Mouse (Mus musculus): ENCODE data around the gene Cmss1. TPM values are rescaled to one million over a fixed set of nuclear protein-coding genes. Genes with fewer than 3 reads are reported as not detected.

The Cmss1 gene
- polyA plus RNA-seq, 2 experiments = 6.0 to 23.0 TPM

- TF ChIP-seq EP300 (IDR thresholded peaks at IDR 0.05; ENCODE audit: low read depth) (no peak), CTCF (IDR thresholded peaks at IDR 0.05; ENCODE audit: low read depth) (no peak)
- WGBS (ENCODE audit: insufficient replicate concordance) = 66% methylated on average over 5 of the region's 5 CpGs
- Histone ChIP-seq H3K27ac (no peak overlapping the region), H3K4me3 (ENCODE audit: insufficient read depth in 1 of 2, low read depth in 2 of 2, low read length in 2 of 2) (no peak overlapping the region), H3K9me3 (ENCODE audit: control insufficient read depth, low read length) (no peaks in the 10 kb centered on the region), H3K27me3 (ENCODE audit: control insufficient read depth, insufficient read depth, low read length) (no peaks in the 10 kb centered on the region), H3K36me3 (replicated peaks; ENCODE audit: control insufficient read depth, insufficient read depth, low read depth) (no peaks in the 10 kb centered on the region), H3K4me2 (ENCODE audit: low read depth) (no peak overlapping the region), H3K9ac (replicated peaks) (no peak overlapping the region), H3K4me1 (replicated peaks; ENCODE audit: control insufficient read depth in 2 of 2, insufficient read depth in 2 of 2, low read length in 1 of 2) (no peaks in the 10 kb centered on the region)
- no peak for ATAC-seq (ENCODE audit: insufficient read depth)
- DNase-seq (ENCODE audit: low read depth in 3 of 3, low spot score in 3 of 3) = no peak
Observed at GRCm38 (mm10) chr16:57403825-57404224, 202.8 kb downstream of the Cmss1 start.

DNA sequence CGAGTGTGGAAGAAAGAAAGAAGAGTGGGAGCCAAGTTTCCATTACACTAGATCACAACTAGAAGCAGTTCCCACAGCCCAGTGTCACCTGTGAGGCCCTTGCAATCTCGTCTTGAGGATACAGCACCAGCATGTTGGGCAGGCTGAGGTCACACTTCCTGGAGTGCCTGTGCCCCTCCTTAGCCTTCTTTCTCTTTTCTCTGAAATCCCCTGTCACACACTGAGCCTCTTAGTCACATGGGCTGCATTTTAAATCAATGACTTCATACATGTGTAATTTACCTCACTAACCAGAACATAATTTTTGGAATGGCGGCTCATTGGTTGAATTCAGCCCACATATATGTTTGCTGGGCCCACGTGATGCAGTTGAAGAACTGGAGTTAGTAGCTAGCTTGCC, 203.8 kb downstream of the Cmss1 start:
- Histone ChIP-seq H3K27me3 (ENCODE audit: control insufficient read depth, insufficient read depth, low read length) (no peaks in the 10 kb centered on the region), H3K4me3 (ENCODE audit: insufficient read depth in 1 of 2, low read depth in 2 of 2, low read length in 2 of 2) (no peak overlapping the region), H3K9me3 (ENCODE audit: control insufficient read depth, low read length) (no peaks in the 10 kb centered on the region), H3K27ac (no peak overlapping the region), H3K4me2 (ENCODE audit: low read depth) (no peak overlapping the region), H3K9ac (replicated peaks) (no peak overlapping the region), H3K36me3 (replicated peaks; ENCODE audit: control insufficient read depth, insufficient read depth, low read depth) (no peaks in the 10 kb centered on the region), H3K4me1 (replicated peaks; ENCODE audit: control insufficient read depth in 2 of 2, insufficient read depth in 2 of 2, low read length in 1 of 2) (no peaks in the 10 kb centered on the region)
- ATAC-seq (ENCODE audit: insufficient read depth) = no peak
- no peak for DNase-seq (ENCODE audit: low read depth in 3 of 3, low spot score in 3 of 3)
- TF ChIP-seq EP300 (IDR thresholded peaks at IDR 0.05; ENCODE audit: low read depth) (no peak), CTCF (IDR thresholded peaks at IDR 0.05; ENCODE audit: low read depth) (no peak)
- 58% methylated on average over 4 of the region's 4 CpGs for WGBS (ENCODE audit: insufficient replicate concordance)

DNA sequence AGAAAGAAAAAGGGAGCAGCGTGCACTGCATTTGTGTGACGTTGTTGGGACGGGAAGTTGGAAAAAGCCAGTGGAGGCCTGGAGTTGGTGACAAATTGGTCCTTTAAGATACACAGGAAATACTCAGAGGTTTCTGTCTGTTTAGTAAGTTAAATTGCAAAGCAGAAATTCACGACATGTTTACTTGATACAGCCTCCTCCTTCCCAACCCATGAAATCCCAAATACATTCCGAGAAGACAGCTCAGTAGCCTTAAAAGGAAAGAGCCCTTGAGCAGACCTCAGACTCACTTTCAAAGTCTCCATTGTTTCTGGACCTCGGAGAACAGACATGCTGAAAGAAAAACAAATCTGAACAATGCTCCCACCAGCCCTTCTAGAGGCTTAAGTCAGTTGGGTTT, 205.0 kb downstream of the Cmss1 start:
- H3K9ac ChIP-seq (replicated peaks) = no peak overlapping the region
- no peaks in the 10 kb centered on the region for H3K4me1 ChIP-seq (replicated peaks; ENCODE audit: control insufficient read depth in 2 of 2, insufficient read depth in 2 of 2, low read length in 1 of 2)
- no peaks in the 10 kb centered on the region for H3K27me3 ChIP-seq (ENCODE audit: control insufficient read depth, insufficient read depth, low read length)
- H3K4me2 ChIP-seq (ENCODE audit: low read depth) = no peak overlapping the region
- WGBS (ENCODE audit: insufficient replicate concordance) = 54% methylated on average over 6 of the region's 6 CpGs
- no peak for TF ChIP-seq EP300 (IDR thresholded peaks at IDR 0.05; ENCODE audit: low read depth)
- no peak for TF ChIP-seq CTCF (IDR thresholded peaks at IDR 0.05; ENCODE audit: low read depth)
- DNase-seq (ENCODE audit: low read depth in 3 of 3, low spot score in 3 of 3) = no peak
- no peak overlapping the region for H3K4me3 ChIP-seq (ENCODE audit: insufficient read depth in 1 of 2, low read depth in 2 of 2, low read length in 2 of 2)
- H3K36me3 ChIP-seq (replicated peaks; ENCODE audit: control insufficient read depth, insufficient read depth, low read depth) = no peaks in the 10 kb centered on the region
- no peak for ATAC-seq (ENCODE audit: insufficient read depth)
- no peaks in the 10 kb centered on the region for H3K9me3 ChIP-seq (ENCODE audit: control insufficient read depth, low read length)
- H3K27ac ChIP-seq = no peak overlapping the region

DNA sequence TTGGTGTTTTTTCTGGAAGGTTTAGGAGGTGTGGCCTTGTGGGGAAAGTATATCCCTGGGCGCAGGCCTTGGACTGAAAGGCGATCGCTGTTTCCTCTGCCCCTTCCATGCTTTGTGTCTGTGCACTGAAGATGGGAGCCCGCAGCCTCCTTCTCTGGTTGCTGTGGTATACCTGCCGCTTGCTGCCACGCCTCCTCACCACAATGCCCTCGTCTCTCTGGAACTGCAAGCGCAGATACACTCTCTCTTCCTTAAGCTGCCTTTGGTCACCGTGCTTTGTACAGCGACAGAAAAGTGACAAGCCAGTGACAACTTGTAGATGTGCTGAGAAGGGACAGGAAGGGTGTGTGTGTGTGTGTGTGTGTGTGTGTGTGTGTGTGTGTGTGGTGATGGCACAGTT, 207.1 kb downstream of the Cmss1 start:
- Histone ChIP-seq H3K4me3 (ENCODE audit: insufficient read depth in 1 of 2, low read depth in 2 of 2, low read length in 2 of 2) (no peak overlapping the region), H3K9me3 (ENCODE audit: control insufficient read depth, low read length) (no peaks in the 10 kb centered on the region), H3K36me3 (replicated peaks; ENCODE audit: control insufficient read depth, insufficient read depth, low read depth) (no peaks in the 10 kb centered on the region), H3K27ac (no peak overlapping the region), H3K27me3 (ENCODE audit: control insufficient read depth, insufficient read depth, low read length) (no peaks in the 10 kb centered on the region), H3K4me2 (ENCODE audit: low read depth) (no peak overlapping the region), H3K9ac (replicated peaks) (no peak overlapping the region), H3K4me1 (replicated peaks; ENCODE audit: control insufficient read depth in 2 of 2, insufficient read depth in 2 of 2, low read length in 1 of 2) (no peaks in the 10 kb centered on the region)
- ATAC-seq (ENCODE audit: insufficient read depth) (no peak), DNase-seq (ENCODE audit: low read depth in 3 of 3, low spot score in 3 of 3) (no peak)
- TF ChIP-seq EP300 (IDR thresholded peaks at IDR 0.05; ENCODE audit: low read depth) = no peak
- no peak for TF ChIP-seq CTCF (IDR thresholded peaks at IDR 0.05; ENCODE audit: low read depth)
- WGBS (ENCODE audit: insufficient replicate concordance) = 52% methylated on average over 10 of the region's 10 CpGs

DNA sequence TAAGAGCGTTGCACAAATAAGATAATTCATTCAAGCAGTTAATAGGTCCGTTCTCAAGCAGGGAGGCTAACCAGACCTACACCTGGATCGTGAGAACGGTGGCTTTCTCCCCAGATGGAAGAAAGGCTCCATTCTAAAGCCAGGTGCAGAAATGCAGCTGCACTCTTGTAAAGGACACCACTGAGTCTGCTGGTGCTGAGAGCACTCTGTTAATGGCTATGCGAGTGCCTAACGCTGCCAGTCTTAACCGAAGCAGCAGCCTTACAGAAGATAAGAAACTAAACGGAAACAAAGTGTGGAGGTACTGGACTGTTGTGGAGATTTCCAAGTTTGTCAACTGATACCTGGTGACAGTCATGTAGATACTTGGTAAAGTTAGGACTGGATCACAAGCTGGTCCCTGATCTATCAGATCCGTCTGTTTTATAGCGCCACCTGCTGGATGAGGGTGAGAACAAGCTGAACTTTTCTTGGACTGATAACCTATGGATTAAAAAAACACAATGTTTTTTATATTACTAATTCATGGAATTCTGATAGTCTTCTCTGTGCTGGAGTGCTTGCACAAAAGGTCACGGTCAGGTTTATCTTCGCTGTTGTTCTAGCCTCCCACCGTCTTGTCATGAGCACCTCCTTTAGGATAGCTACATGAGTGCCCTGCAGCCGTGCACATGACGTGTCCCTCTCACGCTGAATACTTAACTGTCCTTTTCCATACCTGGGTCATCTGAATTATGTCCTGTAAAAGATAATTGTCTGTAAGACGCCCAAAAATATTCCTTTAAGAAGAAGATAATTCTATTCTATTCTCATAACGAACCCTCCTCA, 208.1 kb downstream of the Cmss1 start:
- Histone ChIP-seq H3K9ac (replicated peaks) (no peak overlapping the region), H3K36me3 (replicated peaks; ENCODE audit: control insufficient read depth, insufficient read depth, low read depth) (no peaks in the 10 kb centered on the region), H3K4me1 (replicated peaks; ENCODE audit: control insufficient read depth in 2 of 2, insufficient read depth in 2 of 2, low read length in 1 of 2) (no peaks in the 10 kb centered on the region), H3K4me2 (ENCODE audit: low read depth) (no peak overlapping the region), H3K9me3 (ENCODE audit: control insufficient read depth, low read length) (no peaks in the 10 kb centered on the region), H3K27me3 (ENCODE audit: control insufficient read depth, insufficient read depth, low read length) (no peaks in the 10 kb centered on the region), H3K27ac (no peak overlapping the region), H3K4me3 (ENCODE audit: insufficient read depth in 1 of 2, low read depth in 2 of 2, low read length in 2 of 2) (no peak overlapping the region)
- TF ChIP-seq CTCF (IDR thresholded peaks at IDR 0.05; ENCODE audit: low read depth) (peak; percentile 69), EP300 (IDR thresholded peaks at IDR 0.05; ENCODE audit: low read depth) (no peak)
- 60% methylated on average over 18 of the region's 18 CpGs for WGBS (ENCODE audit: insufficient replicate concordance)
- ATAC-seq (ENCODE audit: insufficient read depth) = no peak
- DNase-seq (ENCODE audit: low read depth in 3 of 3, low spot score in 3 of 3) = peak; percentile 20 to 31 (median 22)
